Mouse (Mus musculus): ENCODE measurements around the gene Chchd1.

DNA sequence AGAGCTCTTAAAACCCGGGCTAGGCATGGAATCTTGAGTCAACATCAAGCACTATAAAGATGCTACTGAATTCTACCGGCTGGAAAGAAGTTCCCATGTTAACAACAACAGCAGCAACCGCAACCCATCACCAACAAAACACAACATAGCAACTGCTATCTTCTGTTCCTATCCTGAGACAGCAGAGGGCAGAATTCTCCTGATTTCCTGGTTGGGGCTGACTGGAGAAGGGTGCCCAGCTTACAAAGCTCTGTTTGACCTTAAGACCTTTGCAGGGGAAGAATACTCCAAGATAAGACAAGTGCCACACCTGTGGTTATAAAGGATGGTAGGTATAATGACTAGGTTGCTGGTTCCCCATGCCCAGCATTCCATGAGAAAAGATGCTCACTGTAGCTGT, 44.1 kb downstream of the Chchd1 start:
- TF ChIP-seq CTCF (IDR thresholded peaks at IDR 0.05; ENCODE audit: extremely low read depth, insufficient read length, insufficient replicate concordance, low read depth, low read length) (no peak), POLR2A (IDR thresholded peaks at IDR 0.05; ENCODE audit: low read depth, low read length) (no peak)
